Mouse (Mus musculus) spleen, adult 2 months (tissue): ENCODE data around the gene Wipf1.

Source experiments
- CTCF ChIP-seq: fragments of 200-500 bp; IDR thresholded peaks from 2 replicates; pipeline ENCODE4 v1.5.1; 2011; ENCODE audit warnings: mild to moderate bottlenecking, inconsistent platforms; ENCODE audit not compliant: insufficient read depth, insufficient read length, insufficient replicate concordance; ENCODE audit errors: extremely low read depth
- POLR2A ChIP-seq: fragments of 200-500 bp; IDR thresholded peaks from 2 replicates; pipeline ENCODE4 v1.6.1; 2011; ENCODE audit warnings: low read depth, low read length, inconsistent platforms

GRCm38 (mm10) chr2:73389951-73390350, 139.6 kb downstream of the Wipf1 start:
- TF ChIP-seq CTCF = no peak
- TF ChIP-seq POLR2A = no peak
